Mouse (Mus musculus) ES-Bruce4 (cell line): ENCODE measurements around the gene Ltbp1. TPM values are rescaled to one million over a fixed set of nuclear protein-coding genes. Genes with fewer than 3 reads are reported as not detected.

Experiments
- H3K27ac ChIP-seq: 2 replicates; pipeline ENCODE4 v1.5.1; 2012; ENCODE audit warnings: low read length, inconsistent platforms; ENCODE audit not compliant: insufficient read depth
- H3K27me3 ChIP-seq: 2 replicates; pipeline ENCODE4 v1.6.1; 2012; ENCODE audit warnings: mild to moderate bottlenecking, low read length, inconsistent platforms; ENCODE audit not compliant: control insufficient read depth, poor library complexity, insufficient read depth, severe bottlenecking
- H3K36me3 ChIP-seq: 2 replicates; pipeline ENCODE4 v1.6.1; 2012; ENCODE audit warnings: inconsistent platforms, mild to moderate bottlenecking, low read length, moderate library complexity; ENCODE audit not compliant: control insufficient read depth, poor library complexity, insufficient read depth, severe bottlenecking
- H3K4me1 ChIP-seq: one replicate; pipeline ENCODE4 v1.8.1; 2011; ENCODE audit warnings: low read length; ENCODE audit not compliant: control insufficient read depth, insufficient read depth
- H3K4me3 ChIP-seq: 2 replicates; pipeline ENCODE4 v1.5.1; 2011; ENCODE audit warnings: low read depth, mild to moderate bottlenecking, low read length
- H3K9ac ChIP-seq: 2 replicates; pipeline ENCODE4 v1.6.1; 2012; ENCODE audit warnings: low read depth, mild to moderate bottlenecking, inconsistent platforms; ENCODE audit not compliant: poor library complexity, severe bottlenecking
- H3K9me3 ChIP-seq: replicated peaks from 2 replicates; pipeline ENCODE4 v1.6.1; 2012; ENCODE audit warnings: mild to moderate bottlenecking, low read length, inconsistent platforms; ENCODE audit not compliant: control insufficient read depth, poor library complexity, insufficient read depth, severe bottlenecking
- CTCF ChIP-seq: IDR thresholded peaks from one replicate; pipeline ENCODE4 v1.8.1; 2011; ENCODE audit warnings: low read depth, low read length
- EP300 ChIP-seq: IDR thresholded peaks from 2 replicates; pipeline ENCODE4 v1.6.1; 2011; ENCODE audit warnings: low read depth, low read length; ENCODE audit not compliant: insufficient read depth
- POLR2A ChIP-seq: IDR thresholded peaks from one replicate; pipeline ENCODE4 v1.8.1; 2011; ENCODE audit warnings: low read length; ENCODE audit not compliant: insufficient read depth
- polyA plus RNA-seq: library from polyadenylated mRNA; stranded (reverse); fragments of >200 nt; gene quantifications from 2 replicates; pipeline ENCODE4 v1.2.4, GENCODE M21; 2011; ENCODE audit warnings: low read depth; ENCODE audit not compliant: missing spikeins, insufficient read depth, insufficient read length

Ltbp1 gene
- polyA plus RNA-seq, result 9.1 and 9.6 TPM in 2 replicates

GRCm38 (mm10) chr17:75005281-75005684 lies at the start of gene Ltbp1:
Ltbp1 (plus strand) TSS chr17:75005568.
- Histone ChIP-seq H3K9ac (peak within 1 kb of the TSS; percentile 91), H3K4me3 (peak within 1 kb of the TSS; percentile 73), H3K27me3 (no peaks in the 10 kb centered on the region; the same call in 1 of the 2 replicates), H3K36me3 (no peaks in the 10 kb centered on the region), H3K27ac (no peak within 1 kb of the TSS), H3K9me3 (no peaks in the 10 kb centered on the region), H3K4me1 (peaks cover 3% of the 10 kb centered on the region)
- no peak for TF ChIP-seq CTCF
- TF ChIP-seq POLR2A, result no peak
- TF ChIP-seq EP300, result no peak

GRCm38 (mm10) chr17:74959481-74960245 lies 45.7 kb upstream of the Ltbp1 start:
- Histone ChIP-seq H3K4me1 (no peaks in the 10 kb centered on the region), H3K27me3 (no peaks in the 10 kb centered on the region), H3K36me3 (no peaks in the 10 kb centered on the region), H3K27ac (no peak overlapping the region), H3K9ac (no peak overlapping the region), H3K9me3 (no peaks in the 10 kb centered on the region), H3K4me3 (no peak overlapping the region)
- TF ChIP-seq POLR2A (no peak), CTCF (no peak), EP300 (no peak)

DNA sequence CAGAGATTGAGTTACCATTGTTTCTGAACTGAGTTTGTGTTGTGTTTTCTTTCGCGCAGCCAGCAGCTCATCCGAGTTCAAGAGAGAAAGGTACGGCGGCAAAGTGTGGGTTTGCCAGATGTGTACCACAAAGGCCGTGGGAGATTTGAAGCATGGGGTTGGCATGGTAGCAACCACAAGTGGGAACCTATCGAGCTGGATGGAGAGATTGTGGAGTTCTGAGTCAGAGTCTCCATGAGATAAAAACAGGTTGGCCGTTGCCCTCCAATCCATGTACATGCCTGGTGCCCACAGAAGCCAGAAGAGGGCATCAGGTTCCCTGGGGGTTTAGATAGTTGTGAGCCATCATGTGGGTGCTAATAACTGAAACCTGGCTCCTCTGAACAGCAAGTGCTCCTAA lies 42.1 kb upstream of the Ltbp1 start:
- TF ChIP-seq CTCF, result no peak
- no peak for TF ChIP-seq POLR2A
- TF ChIP-seq EP300, result no peak

DNA sequence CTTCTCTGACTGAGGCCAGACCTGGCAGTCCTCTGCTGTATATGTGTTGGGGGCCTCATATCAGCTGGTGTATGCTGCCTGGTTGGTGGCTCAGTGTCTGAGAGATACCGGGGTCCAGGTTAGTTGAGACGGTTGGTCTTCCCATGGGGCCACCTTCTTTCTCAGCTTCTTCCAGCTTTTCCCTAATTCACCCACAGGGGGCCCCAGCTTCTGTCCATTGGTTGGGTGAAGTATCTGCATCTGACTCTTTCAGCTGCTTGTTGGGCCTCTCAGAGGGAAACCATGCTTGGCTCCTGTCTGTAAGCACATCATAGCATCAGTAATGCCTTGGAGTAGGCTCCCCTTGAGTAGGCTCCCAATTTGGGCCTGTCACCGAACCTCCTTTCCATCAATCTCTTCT lies 41.5 kb upstream of the Ltbp1 start:
- Histone ChIP-seq H3K36me3 (no peaks in the 10 kb centered on the region), H3K9ac (no peak overlapping the region), H3K4me3 (no peak overlapping the region), H3K4me1 (no peaks in the 10 kb centered on the region), H3K9me3 (no peaks in the 10 kb centered on the region), H3K27ac (no peak overlapping the region), H3K27me3 (no peaks in the 10 kb centered on the region)
- TF ChIP-seq CTCF (no peak), POLR2A (no peak), EP300 (no peak)

More for the DNA sequence above, 42.1 kb upstream of the Ltbp1 start:
- no peaks in the 10 kb centered on the region for H3K27me3 ChIP-seq
- no peak overlapping the region for H3K27ac ChIP-seq
- H3K4me1 ChIP-seq, result no peaks in the 10 kb centered on the region
- no peaks in the 10 kb centered on the region for H3K9me3 ChIP-seq
- no peak overlapping the region for H3K4me3 ChIP-seq
- no peak overlapping the region for H3K9ac ChIP-seq
- no peaks in the 10 kb centered on the region for H3K36me3 ChIP-seq

DNA sequence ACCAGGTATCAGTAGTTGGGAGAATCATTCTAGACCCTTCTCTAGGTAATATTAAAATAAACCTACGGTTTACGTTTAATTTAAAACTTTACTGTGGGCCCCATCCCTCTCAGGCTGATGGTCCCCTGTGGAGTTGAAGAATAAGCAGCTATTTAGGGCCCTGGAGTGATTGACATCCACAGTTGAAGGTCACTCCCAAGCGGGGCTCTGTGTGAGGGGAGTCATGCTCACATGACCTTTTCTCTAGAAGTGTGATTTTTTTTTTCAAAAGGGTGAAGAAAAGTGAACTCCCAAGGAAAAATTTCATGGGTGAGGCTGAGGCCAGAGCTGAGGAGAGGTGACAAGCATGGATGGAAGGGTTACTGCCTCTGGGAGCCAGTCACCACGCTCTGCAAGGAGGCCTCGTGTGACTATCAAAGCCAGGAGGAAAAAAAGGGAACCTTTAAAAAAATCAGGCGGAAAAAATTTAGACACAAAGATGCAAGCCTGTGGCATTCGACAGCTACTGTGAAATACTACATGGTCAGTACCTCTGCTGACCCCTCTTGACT lies 38.0 kb upstream of the Ltbp1 start:
- Histone ChIP-seq H3K9me3 (no peaks in the 10 kb centered on the region), H3K36me3 (no peaks in the 10 kb centered on the region), H3K4me1 (no peaks in the 10 kb centered on the region), H3K27me3 (no peaks in the 10 kb centered on the region), H3K9ac (no peak overlapping the region), H3K27ac (no peak overlapping the region), H3K4me3 (no peak overlapping the region)
- no peak for TF ChIP-seq EP300
- no peak for TF ChIP-seq POLR2A
- TF ChIP-seq CTCF, result no peak

- no peak overlapping the region for H3K4me3 ChIP-seq
- no peaks in the 10 kb centered on the region for H3K36me3 ChIP-seq
- H3K4me1 ChIP-seq, result no peaks in the 10 kb centered on the region
- no peaks in the 10 kb centered on the region for H3K9me3 ChIP-seq
- H3K27ac ChIP-seq, result no peak overlapping the region
- TF ChIP-seq POLR2A, result no peak
- TF ChIP-seq CTCF, result no peak
- no peak for TF ChIP-seq EP300
- H3K9ac ChIP-seq, result no peak overlapping the region
- H3K27me3 ChIP-seq, result no peaks in the 10 kb centered on the region
These were observed 37.1 kb upstream of the Ltbp1 start for GRCm38 (mm10) chr17:74968152-74968712.
